Mouse (Mus musculus) midbrain, postnatal 0 days (tissue): ENCODE results near the gene Cmah. TPM values are rescaled to one million over a fixed set of nuclear protein-coding genes. Genes with fewer than 3 reads are reported as not detected.

Source experiments
- ATAC-seq: fragments of 200-750 bp; cut with Nextera tagmentation; 2 replicates; pipeline ENCODE4 v1.8.0; 2017; ENCODE audit warnings: moderate number of reproducible peaks, mild to moderate bottlenecking, moderate TSS enrichment, moderate library complexity; ENCODE audit not compliant: low FRiP score
- DNase-seq: peaks from one replicate; pipeline ENCODE4 v3.0.0-alpha.2; 2015; ENCODE audit warnings: low spot score
- H3K27ac ChIP-seq: fragments of 300-500 bp; sonication (generic); 2 replicates; pipeline ENCODE4 v1.5.1; 2014; ENCODE audit warnings: low read depth, mild to moderate bottlenecking, low read length, mixed read lengths
- H3K27me3 ChIP-seq: fragments of 300-500 bp; sonication (generic); 2 replicates; pipeline ENCODE4 v1.6.1; 2014; ENCODE audit warnings: low read length, control low read depth, mixed read lengths; ENCODE audit not compliant: insufficient read depth
- H3K36me3 ChIP-seq: fragments of 300-500 bp; sonication (generic); 2 replicates; pipeline ENCODE4 v1.6.1; 2014; ENCODE audit warnings: low read length, control low read depth, mixed read lengths; ENCODE audit not compliant: insufficient read depth
- H3K4me1 ChIP-seq: fragments of 300-500 bp; sonication (generic); 2 replicates; pipeline ENCODE4 v1.6.1; 2014; ENCODE audit warnings: mild to moderate bottlenecking, control low read depth, antibody characterized with exemption, low read length, mixed read lengths; ENCODE audit not compliant: insufficient read depth
- H3K4me2 ChIP-seq: fragments of 300-500 bp; sonication (generic); 2 replicates; pipeline ENCODE4 v1.6.1; 2014; ENCODE audit warnings: low read depth, mild to moderate bottlenecking, low read length, mixed read lengths; ENCODE audit not compliant: poor library complexity, severe bottlenecking
- H3K4me3 ChIP-seq: fragments of 300-500 bp; sonication (generic); 2 replicates; pipeline ENCODE4 v1.5.1; 2014; ENCODE audit warnings: low read depth, mild to moderate bottlenecking, low read length, moderate library complexity
- H3K9ac ChIP-seq: fragments of 300-500 bp; sonication (generic); replicated peaks from 2 replicates; pipeline ENCODE4 v1.6.1; 2014; ENCODE audit warnings: mild to moderate bottlenecking, low read length, moderate library complexity, mixed read lengths; ENCODE audit not compliant: poor library complexity, severe bottlenecking
- H3K9me3 ChIP-seq: fragments of 300-500 bp; sonication (generic); 2 replicates; pipeline ENCODE4 v1.6.1; 2016; ENCODE audit warnings: low read length, control low read depth
- CTCF ChIP-seq: IDR thresholded peaks from 2 replicates; pipeline ENCODE4 v1.5.1; 2016; ENCODE audit warnings: antibody characterized with exemption, mild to moderate bottlenecking
- WGBS: fragments of 180-500 bp; shearing (Covaris S2); extraction: QIAGEN DNeasy Blood & Tissue Kit; methylation state at CpG from one replicate; pipeline ENCODE4 v1.1.7; 2014; 5-methylcytosine and 5-hydroxymethylcytosine counted together
- polyA plus RNA-seq: library from polyadenylated mRNA; unstranded; fragments of >200 nt; fragmentation: Nextera tagmentation; extraction: Ambion mirVana; gene quantifications from 2 replicates; pipeline ENCODE4 v1.2.1, GENCODE M21; 2015
- total RNA-seq: library from RNA; depleted of rRNA; stranded (reverse); fragments of >200 nt; gene quantifications from 2 replicates; pipeline ENCODE4 v1.2.3, GENCODE M21; 2014; rRNA removed

The Cmah gene
- total RNA-seq (0.05 TPM in 2 replicates), polyA plus RNA-seq (0.14 and 0.17 TPM in 2 replicates)

GRCm38 (mm10) chr13:24327201-24327600 is at the start of gene Cmah:
Gene Cmah (plus strand): TSS chr13:24327404.
- ATAC-seq, result no peak
- DNase-seq, result no peak
- H3K9me3 ChIP-seq, result no peaks in the 10 kb centered on the region
- WGBS, result 88% methylated on average over 5 of the region's 5 CpGs
- no peaks in the 10 kb centered on the region for H3K36me3 ChIP-seq
- no peak within 1 kb of the TSS for H3K27ac ChIP-seq
- H3K4me3 ChIP-seq, result no peak within 1 kb of the TSS
- H3K27me3 ChIP-seq, result no peaks in the 10 kb centered on the region
- no peak within 1 kb of the TSS for H3K9ac ChIP-seq
- TF ChIP-seq CTCF, result no peak
- H3K4me2 ChIP-seq, result no peak within 1 kb of the TSS
- H3K4me1 ChIP-seq, result no peaks in the 10 kb centered on the region

DNA sequence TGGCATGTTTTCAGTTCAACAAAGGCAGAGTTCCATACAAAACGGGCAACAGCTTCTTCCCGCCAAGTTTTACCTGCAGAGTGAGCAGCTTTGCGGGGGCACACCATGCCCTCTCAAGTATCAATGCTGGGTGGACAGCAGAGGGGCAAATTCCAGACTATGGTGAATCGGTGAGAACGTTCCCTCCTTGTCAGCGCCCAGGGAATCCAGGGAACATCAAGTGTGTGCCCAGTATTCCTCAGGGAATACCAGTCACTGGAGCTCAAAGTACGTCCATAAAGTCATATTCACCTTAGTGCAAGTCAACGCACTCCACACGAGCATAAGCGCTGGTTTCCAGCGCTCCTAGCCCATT is 47.8 kb upstream of the Cmah start:
- Histone ChIP-seq H3K9me3 (no peaks in the 10 kb centered on the region), H3K4me3 (peak overlapping the region; percentile 82), H3K4me1 (peaks cover 9% of the 10 kb centered on the region; the same call in 1 of the 2 replicates), H3K27me3 (no peaks in the 10 kb centered on the region), H3K27ac (no peak overlapping the region), H3K36me3 (no peaks in the 10 kb centered on the region), H3K9ac (peak overlapping the region; percentile 92; the same call in 1 of the 2 replicates), H3K4me2 (peak overlapping the region; percentile 94)
- DNase-seq (no peak), ATAC-seq (no peak)
- WGBS, result 47% methylated on average over 11 of the region's 11 CpGs
- no peak for TF ChIP-seq CTCF

DNA sequence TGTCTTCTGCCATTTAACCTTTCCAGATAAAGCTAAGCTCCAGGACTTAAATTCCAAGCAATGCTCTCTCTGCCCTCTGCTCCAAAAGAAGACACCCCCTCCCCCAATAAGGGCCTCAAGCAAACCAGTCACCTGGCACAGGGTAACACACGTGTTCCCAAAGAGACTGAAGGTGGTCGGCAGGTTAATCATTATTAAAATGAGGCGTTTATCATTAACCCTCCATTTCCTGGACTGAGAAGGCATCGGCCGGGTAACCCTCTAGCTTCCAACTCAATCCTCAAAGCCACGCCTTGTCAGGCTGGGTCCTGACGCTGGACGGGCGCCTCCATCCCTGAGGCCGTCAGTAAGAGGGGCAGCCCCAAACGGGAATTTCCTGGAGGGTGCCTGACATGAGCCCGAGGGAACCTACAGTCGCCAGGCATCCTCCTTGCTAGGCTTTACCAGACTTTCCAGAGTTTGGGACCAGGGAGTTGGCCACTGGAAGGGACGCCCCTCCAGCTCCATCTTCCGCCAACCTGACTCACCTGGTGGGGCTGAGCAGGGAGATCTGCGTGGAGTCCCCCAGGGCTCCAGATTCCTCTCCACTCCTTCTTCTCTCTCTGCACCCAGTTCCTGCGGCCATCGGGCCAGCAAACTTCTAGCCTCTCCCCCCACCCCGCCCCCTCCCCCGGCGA is 47.3 kb upstream of the Cmah start:
- WGBS, result 1% methylated on average over 21 of the region's 21 CpGs
- no peak for TF ChIP-seq CTCF
- DNase-seq (no peak), ATAC-seq (no peak)
- Histone ChIP-seq H3K27me3 (no peaks in the 10 kb centered on the region), H3K4me3 (peak overlapping the region; percentile 82), H3K9me3 (no peaks in the 10 kb centered on the region), H3K4me2 (peak overlapping the region; percentile 94), H3K27ac (no peak overlapping the region), H3K9ac (peak overlapping the region; percentile 92), H3K36me3 (no peaks in the 10 kb centered on the region), H3K4me1 (peaks cover 9% of the 10 kb centered on the region; the same call in 1 of the 2 replicates)

GRCm38 (mm10) chr13:24280439-24281431 is 46.5 kb upstream of the Cmah start, which contains the start of gene Carmil1:
Gene Carmil1 (minus strand): TSS chr13:24280795.
- peaks cover 9% of the 10 kb centered on the region; the same call in 1 of the 2 replicates for H3K4me1 ChIP-seq
- H3K9me3 ChIP-seq, result no peaks in the 10 kb centered on the region
- peak within 1 kb of the TSS; percentile 82 for H3K4me3 ChIP-seq
- peak within 1 kb of the TSS; percentile 92 for H3K9ac ChIP-seq
- ATAC-seq (peak; percentile 96), DNase-seq (peak; percentile 94)
- peak within 1 kb of the TSS; percentile 94 for H3K4me2 ChIP-seq
- WGBS, result 1% methylated on average over 93 of the region's 96 CpGs
- no peaks in the 10 kb centered on the region for H3K27me3 ChIP-seq
- H3K27ac ChIP-seq, result peak within 1 kb of the TSS; percentile 90
- peak; percentile 82 for TF ChIP-seq CTCF
- no peaks in the 10 kb centered on the region for H3K36me3 ChIP-seq

GRCm38 (mm10) chr13:24287381-24287780 is 39.8 kb upstream of the Cmah start:
- no peak overlapping the region for H3K9ac ChIP-seq
- H3K4me3 ChIP-seq, result no peak overlapping the region
- H3K27me3 ChIP-seq, result no peaks in the 10 kb centered on the region
- no peaks in the 10 kb centered on the region for H3K4me1 ChIP-seq
- H3K36me3 ChIP-seq, result no peaks in the 10 kb centered on the region
- TF ChIP-seq CTCF, result no peak
- no peak for ATAC-seq
- H3K4me2 ChIP-seq, result no peak overlapping the region
- H3K27ac ChIP-seq, result no peak overlapping the region
- DNase-seq, result peak; percentile 19
- no peaks in the 10 kb centered on the region for H3K9me3 ChIP-seq
- WGBS, result 85% methylated on average over 2 of the region's 2 CpGs
